Mouse (Mus musculus): ENCODE measurements at regions not wholly inside any gene's neighbourhood (a gene's known extent, or its start where the extent isn't known, plus 50 kb on each side); places are given as distances from the start of the nearest gene placed in this dataset.

DNA sequence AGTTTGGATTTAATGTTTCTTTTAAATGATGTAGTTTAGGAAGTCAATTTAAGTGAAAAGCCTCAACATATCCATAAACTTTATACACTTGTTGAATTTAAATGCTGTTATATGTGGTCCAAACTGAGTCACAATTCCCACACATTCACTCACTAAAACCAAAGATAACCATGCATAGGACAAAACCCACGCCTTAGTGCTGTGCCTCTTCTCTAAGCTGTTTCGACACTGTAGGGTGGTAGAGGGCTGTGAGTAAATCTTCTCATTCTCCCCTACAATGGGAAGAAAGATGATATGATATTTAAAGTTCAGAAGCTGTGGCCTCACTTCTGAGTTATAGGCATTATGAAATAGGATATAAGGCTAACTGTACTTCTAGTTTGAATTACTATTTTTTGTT is 682.9 kb upstream of the Zeb2 start:
- Histone ChIP-seq H3K4me3 (ENCODE audit: low read depth, low read length) (no peak overlapping the region), H3K27ac (ENCODE audit: low read depth, low read length) (no peak overlapping the region)
- 78% methylated on average over 2 of the region's 2 CpGs for WGBS (ENCODE audit: insufficient replicate concordance)

DNA sequence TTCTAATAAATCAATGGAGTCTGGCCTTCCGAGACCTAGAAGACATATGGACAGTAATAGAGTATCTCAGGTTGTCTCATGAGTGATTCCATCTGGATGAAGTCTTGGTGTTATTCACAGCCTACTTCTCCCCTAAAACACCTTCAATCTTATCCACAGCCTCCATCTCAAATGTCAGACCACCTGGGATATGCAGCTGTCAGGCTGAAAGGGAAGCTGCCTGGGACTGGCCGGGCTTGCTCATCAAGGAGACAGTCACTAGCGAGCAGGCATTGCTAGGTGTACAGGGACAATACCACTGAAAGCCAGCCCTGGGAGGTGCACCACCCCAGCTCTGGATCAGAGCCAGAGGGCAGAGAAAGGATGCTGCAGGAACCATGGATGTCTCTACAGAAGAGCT is 676.4 kb upstream of the Zeb2 start:
- Histone ChIP-seq H3K4me3 (ENCODE audit: low read depth, low read length) (no peak overlapping the region), H3K4me2 (no peak overlapping the region), H3K9ac (ENCODE audit: low read depth, low read length) (no peak overlapping the region), H3K9me3 (replicated peaks; ENCODE audit: control insufficient read depth, low read length) (no peaks in the 10 kb centered on the region), H3K36me3 (ENCODE audit: control insufficient read depth, insufficient read depth, low read length) (no peaks in the 10 kb centered on the region), H3K27me3 (ENCODE audit: control insufficient read depth, insufficient read depth, low read length) (no peaks in the 10 kb centered on the region), H3K27ac (ENCODE audit: low read depth, low read length) (no peak overlapping the region), H3K4me1 (ENCODE audit: control insufficient read depth, insufficient read depth, low read length) (no peaks in the 10 kb centered on the region)
- WGBS (ENCODE audit: insufficient replicate concordance) = 70% methylated on average over 3 of the region's 3 CpGs
- ATAC-seq (replicated peaks; ENCODE audit: insufficient number of reproducible peaks, low FRiP score, low TSS enrichment) = no peak

More for the DNA sequence above, 682.9 kb upstream of the Zeb2 start:
- Histone ChIP-seq H3K9me3 (replicated peaks; ENCODE audit: control insufficient read depth, low read length) (no peaks in the 10 kb centered on the region), H3K36me3 (ENCODE audit: control insufficient read depth, insufficient read depth, low read length) (no peaks in the 10 kb centered on the region), H3K27me3 (ENCODE audit: control insufficient read depth, insufficient read depth, low read length) (no peaks in the 10 kb centered on the region), H3K9ac (ENCODE audit: low read depth, low read length) (no peak overlapping the region), H3K4me2 (no peak overlapping the region), H3K4me1 (ENCODE audit: control insufficient read depth, insufficient read depth, low read length) (no peaks in the 10 kb centered on the region)
- no peak for ATAC-seq (replicated peaks; ENCODE audit: insufficient number of reproducible peaks, low FRiP score, low TSS enrichment)

DNA sequence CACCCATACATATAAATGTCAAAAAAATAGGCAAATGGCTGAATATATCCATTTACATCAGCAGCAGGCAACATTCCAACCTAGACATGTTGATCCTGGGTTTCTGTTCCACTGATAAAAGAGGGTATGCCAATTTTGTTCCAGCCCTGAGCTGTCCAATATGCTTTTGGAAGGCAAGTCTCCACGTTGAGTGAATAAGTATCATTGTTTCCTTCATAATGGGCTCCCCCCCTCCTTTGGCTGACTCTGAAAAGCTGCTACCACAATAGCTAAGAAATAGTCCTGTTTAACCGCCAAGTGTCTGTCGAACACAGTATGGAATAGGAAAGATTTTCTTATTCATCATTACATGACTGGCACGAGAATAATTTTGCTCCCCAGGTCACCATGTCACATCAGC is 672.5 kb upstream of the Zeb2 start:
- WGBS (ENCODE audit: insufficient replicate concordance) = 59% methylated on average over 4 of the region's 4 CpGs
- Histone ChIP-seq H3K36me3 (ENCODE audit: control insufficient read depth, insufficient read depth, low read length) (no peaks in the 10 kb centered on the region), H3K27ac (ENCODE audit: low read depth, low read length) (no peak overlapping the region), H3K4me3 (ENCODE audit: low read depth, low read length) (no peak overlapping the region), H3K9ac (ENCODE audit: low read depth, low read length) (no peak overlapping the region), H3K4me1 (ENCODE audit: control insufficient read depth, insufficient read depth, low read length) (no peaks in the 10 kb centered on the region), H3K27me3 (ENCODE audit: control insufficient read depth, insufficient read depth, low read length) (no peaks in the 10 kb centered on the region), H3K4me2 (no peak overlapping the region), H3K9me3 (replicated peaks; ENCODE audit: control insufficient read depth, low read length) (no peaks in the 10 kb centered on the region)
- ATAC-seq (replicated peaks; ENCODE audit: insufficient number of reproducible peaks, low FRiP score, low TSS enrichment) = no peak

DNA sequence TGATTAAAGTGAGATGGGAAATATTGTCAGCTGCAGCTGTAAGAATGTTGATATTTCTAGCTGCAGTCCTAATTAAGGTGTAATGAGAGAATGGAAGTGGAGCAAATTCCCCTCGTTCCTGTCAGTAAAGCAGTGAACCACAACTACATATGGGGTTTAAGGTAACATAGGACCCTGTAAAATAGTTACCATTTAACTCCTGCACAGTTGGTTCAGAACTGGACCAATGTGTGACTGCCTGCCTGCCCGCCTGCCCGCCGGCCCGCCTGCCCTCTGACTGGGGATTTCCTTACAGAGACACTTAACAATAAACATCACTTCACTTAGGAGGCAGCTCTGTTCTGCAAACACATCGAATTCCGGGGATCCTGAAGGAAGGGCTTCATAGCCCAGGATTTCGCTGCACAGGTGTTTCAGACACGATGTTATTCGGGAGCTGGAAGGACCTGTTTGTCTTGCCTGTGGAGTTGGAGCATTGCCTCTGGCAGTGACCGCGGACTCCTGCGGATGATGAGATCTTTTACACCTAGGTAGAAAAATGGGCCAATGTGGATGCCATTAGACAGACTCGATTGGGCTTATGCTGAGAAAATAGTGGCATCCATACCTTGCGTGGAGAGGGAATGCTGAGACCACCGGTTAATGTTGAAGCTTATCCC is 670.7 kb upstream of the Zeb2 start:
- H3K4me3 ChIP-seq (ENCODE audit: low read depth, low read length) = no peak overlapping the region
- H3K4me2 ChIP-seq = no peak overlapping the region
- no peak for ATAC-seq (replicated peaks; ENCODE audit: insufficient number of reproducible peaks, low FRiP score, low TSS enrichment)
- whole genome bisulfite sequencing (ENCODE audit: insufficient replicate concordance) = 56% methylated on average over 16 of the region's 16 CpGs
- no peaks in the 10 kb centered on the region for H3K27me3 ChIP-seq (ENCODE audit: control insufficient read depth, insufficient read depth, low read length)
- no peaks in the 10 kb centered on the region for H3K9me3 ChIP-seq (replicated peaks; ENCODE audit: control insufficient read depth, low read length)
- no peak overlapping the region for H3K27ac ChIP-seq (ENCODE audit: low read depth, low read length)
- H3K36me3 ChIP-seq (ENCODE audit: control insufficient read depth, insufficient read depth, low read length) = no peaks in the 10 kb centered on the region
- no peaks in the 10 kb centered on the region for H3K4me1 ChIP-seq (ENCODE audit: control insufficient read depth, insufficient read depth, low read length)
- H3K9ac ChIP-seq (ENCODE audit: low read depth, low read length) = no peak overlapping the region

DNA sequence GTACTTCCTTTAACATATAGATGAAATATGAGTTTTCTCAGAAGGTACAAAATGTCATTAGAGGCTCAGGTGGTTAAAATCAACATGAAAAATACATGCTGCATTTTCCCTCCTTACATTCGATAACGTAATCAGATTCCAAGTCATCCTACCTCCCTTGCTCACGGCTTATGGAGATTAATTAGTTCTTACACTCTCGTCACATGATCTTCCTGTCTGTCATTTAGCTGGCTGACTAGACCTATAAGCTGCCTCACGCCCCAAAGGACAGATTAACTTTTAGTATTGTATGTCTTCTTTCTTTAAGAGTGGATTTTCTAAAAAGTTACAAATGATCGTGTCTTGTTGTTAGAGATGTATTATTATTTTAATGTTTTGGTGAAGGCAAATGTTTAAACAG is 669.6 kb upstream of the Zeb2 start:
- WGBS (ENCODE audit: insufficient replicate concordance) = 76% methylated on average over 6 of the region's 6 CpGs

DNA sequence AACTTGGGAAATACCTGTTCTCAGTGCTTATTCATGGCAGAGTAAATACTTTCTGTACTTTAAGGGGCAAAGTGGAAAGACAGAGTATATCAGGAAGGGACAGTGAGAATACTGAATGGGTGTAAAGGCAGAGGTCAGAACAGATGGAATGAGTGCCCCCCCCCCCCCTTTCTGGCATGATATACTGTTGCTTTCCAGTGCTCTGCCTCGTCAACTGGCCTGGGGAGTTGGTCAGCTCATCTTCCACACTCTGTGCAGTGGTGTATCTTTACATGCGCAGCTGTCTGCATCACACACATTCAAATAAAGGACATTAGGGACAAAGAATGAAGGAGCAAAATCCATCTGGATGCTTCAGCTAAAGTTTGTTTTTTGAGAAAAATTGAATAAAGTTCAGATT is 668.5 kb upstream of the Zeb2 start:
- ATAC-seq (replicated peaks; ENCODE audit: insufficient number of reproducible peaks, low FRiP score, low TSS enrichment) = no peak
- H3K4me2 ChIP-seq = no peak overlapping the region
- H3K27me3 ChIP-seq (ENCODE audit: control insufficient read depth, insufficient read depth, low read length) = no peaks in the 10 kb centered on the region
- H3K4me1 ChIP-seq (ENCODE audit: control insufficient read depth, insufficient read depth, low read length) = no peaks in the 10 kb centered on the region
- no peak overlapping the region for H3K9ac ChIP-seq (ENCODE audit: low read depth, low read length)
- H3K27ac ChIP-seq (ENCODE audit: low read depth, low read length) = no peak overlapping the region
- no peaks in the 10 kb centered on the region for H3K36me3 ChIP-seq (ENCODE audit: control insufficient read depth, insufficient read depth, low read length)
- 73% methylated on average over 2 of the region's 2 CpGs for WGBS (ENCODE audit: insufficient replicate concordance)
- no peak overlapping the region for H3K4me3 ChIP-seq (ENCODE audit: low read depth, low read length)
- no peaks in the 10 kb centered on the region for H3K9me3 ChIP-seq (replicated peaks; ENCODE audit: control insufficient read depth, low read length)

More for the DNA sequence above, 669.6 kb upstream of the Zeb2 start:
- Histone ChIP-seq H3K36me3 (ENCODE audit: control insufficient read depth, insufficient read depth, low read length) (no peaks in the 10 kb centered on the region), H3K4me1 (ENCODE audit: control insufficient read depth, insufficient read depth, low read length) (no peaks in the 10 kb centered on the region), H3K4me2 (no peak overlapping the region), H3K27ac (ENCODE audit: low read depth, low read length) (no peak overlapping the region), H3K4me3 (ENCODE audit: low read depth, low read length) (no peak overlapping the region), H3K9ac (ENCODE audit: low read depth, low read length) (no peak overlapping the region), H3K9me3 (replicated peaks; ENCODE audit: control insufficient read depth, low read length) (no peaks in the 10 kb centered on the region), H3K27me3 (ENCODE audit: control insufficient read depth, insufficient read depth, low read length) (no peaks in the 10 kb centered on the region)
- no peak for ATAC-seq (replicated peaks; ENCODE audit: insufficient number of reproducible peaks, low FRiP score, low TSS enrichment)

DNA sequence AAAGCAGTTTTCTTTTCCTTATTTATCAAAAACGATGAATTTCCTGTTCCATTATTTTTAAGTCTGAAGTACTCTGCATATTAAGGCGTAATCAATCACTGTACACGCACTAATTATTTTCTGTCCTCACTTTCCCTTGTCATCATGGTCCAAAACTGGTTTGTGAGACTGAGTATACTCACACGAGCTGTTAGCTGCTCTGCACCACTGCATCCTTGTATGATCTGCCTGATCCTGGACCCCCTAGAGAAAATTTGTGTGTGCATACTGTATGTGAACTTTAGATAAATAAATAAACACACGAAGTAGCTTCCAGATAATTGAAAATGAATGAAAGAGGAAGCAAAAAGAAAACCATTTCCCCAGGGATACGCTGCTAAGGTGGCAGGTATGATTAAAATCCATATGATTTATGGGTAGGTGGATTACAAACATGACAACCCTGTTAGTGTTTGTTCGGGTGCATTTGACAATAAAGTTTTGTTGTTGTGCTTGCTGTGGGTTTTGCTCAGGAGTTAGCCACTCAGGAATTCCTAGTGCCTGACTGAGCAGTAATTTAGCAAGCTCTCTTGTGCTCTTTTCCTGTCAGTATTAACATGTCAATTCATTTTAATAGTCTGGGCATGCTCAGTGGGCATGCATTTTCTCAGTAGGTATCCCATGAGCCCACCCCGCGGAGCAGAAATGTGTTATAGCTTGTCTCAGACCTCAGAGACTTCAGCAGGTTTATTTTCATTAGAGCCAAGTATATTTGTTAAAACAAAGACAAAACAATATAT is 666.6 kb upstream of the Zeb2 start:
- H3K27ac ChIP-seq (ENCODE audit: low read depth, low read length) = no peak overlapping the region
- no peak overlapping the region for H3K4me3 ChIP-seq (ENCODE audit: low read depth, low read length)
- no peak overlapping the region for H3K4me2 ChIP-seq
- H3K4me1 ChIP-seq (ENCODE audit: control insufficient read depth, insufficient read depth, low read length) = no peaks in the 10 kb centered on the region
- ATAC-seq (replicated peaks; ENCODE audit: insufficient number of reproducible peaks, low FRiP score, low TSS enrichment) = no peak
- H3K9me3 ChIP-seq (replicated peaks; ENCODE audit: control insufficient read depth, low read length) = no peaks in the 10 kb centered on the region
- H3K27me3 ChIP-seq (ENCODE audit: control insufficient read depth, insufficient read depth, low read length) = no peaks in the 10 kb centered on the region
- no peaks in the 10 kb centered on the region for H3K36me3 ChIP-seq (ENCODE audit: control insufficient read depth, insufficient read depth, low read length)
- H3K9ac ChIP-seq (ENCODE audit: low read depth, low read length) = no peak overlapping the region
- WGBS (ENCODE audit: insufficient replicate concordance) = 72% methylated on average over 9 of the region's 9 CpGs

DNA sequence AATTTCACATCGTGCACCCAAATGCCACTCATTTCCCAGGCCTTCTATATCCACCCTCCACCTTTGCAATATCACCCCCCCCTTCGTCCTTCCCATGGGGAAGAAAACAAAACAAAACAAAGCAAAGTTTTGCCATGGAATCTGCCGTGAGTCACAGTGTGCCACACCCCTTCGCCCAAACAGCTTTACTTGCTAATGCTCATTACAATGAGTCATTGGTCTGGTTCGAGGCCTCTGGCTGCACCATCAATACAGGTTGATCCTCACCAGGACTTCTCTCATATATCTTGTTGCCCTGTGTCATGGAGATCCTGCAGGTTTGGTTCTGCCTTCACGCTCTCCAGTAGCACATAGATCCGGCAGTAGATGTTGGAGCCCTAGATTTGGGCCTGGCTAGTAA is 660.3 kb upstream of the Zeb2 start:
- no peak overlapping the region for H3K4me2 ChIP-seq
- ATAC-seq (replicated peaks; ENCODE audit: insufficient number of reproducible peaks, low FRiP score, low TSS enrichment) = no peak
- H3K4me3 ChIP-seq (ENCODE audit: low read depth, low read length) = no peak overlapping the region
- 83% methylated on average over 7 of the region's 7 CpGs for WGBS (ENCODE audit: insufficient replicate concordance)
- H3K27me3 ChIP-seq (ENCODE audit: control insufficient read depth, insufficient read depth, low read length) = no peaks in the 10 kb centered on the region
- H3K4me1 ChIP-seq (ENCODE audit: control insufficient read depth, insufficient read depth, low read length) = no peaks in the 10 kb centered on the region
- no peaks in the 10 kb centered on the region for H3K36me3 ChIP-seq (ENCODE audit: control insufficient read depth, insufficient read depth, low read length)
- no peak overlapping the region for H3K27ac ChIP-seq (ENCODE audit: low read depth, low read length)
- no peaks in the 10 kb centered on the region for H3K9me3 ChIP-seq (replicated peaks; ENCODE audit: control insufficient read depth, low read length)
- H3K9ac ChIP-seq (ENCODE audit: low read depth, low read length) = no peak overlapping the region
